Mouse (Mus musculus) hindbrain, embryonic 16.5 days (tissue): ENCODE measurements around the gene Narfl. TPM values are rescaled to one million over a fixed set of nuclear protein-coding genes. Genes with fewer than 3 reads are reported as not detected.
A peak's percentile ranks its signal among the peaks of the same experiment; 100 is the strongest.
"Not testable (repeated sequence)": the region's sequence is repeated elsewhere in the genome, so short reads cannot be mapped to it uniquely, and the experiment has no call there.

Experiments used
- ATAC-seq: fragments of 200-750 bp; cut with Nextera tagmentation; 2 replicates; pipeline ENCODE4 v1.8.0; 2017; ENCODE audit warnings: moderate TSS enrichment, moderate library complexity
- H3K27ac ChIP-seq: fragments of 300-500 bp; sonication (generic); 2 replicates; pipeline ENCODE4 v1.5.1; 2014; ENCODE audit warnings: low read depth, mild to moderate bottlenecking, control low read depth, low read length, moderate library complexity
- H3K27me3 ChIP-seq: fragments of 300-500 bp; sonication (generic); replicated peaks from 2 replicates; pipeline ENCODE4 v1.6.1; 2014; ENCODE audit warnings: low read length; ENCODE audit not compliant: control insufficient read depth, insufficient read depth
- H3K36me3 ChIP-seq: fragments of 300-500 bp; sonication (generic); 2 replicates; pipeline ENCODE4 v1.6.1; 2014; ENCODE audit warnings: mild to moderate bottlenecking, low read length, moderate library complexity, mixed read lengths; ENCODE audit not compliant: control insufficient read depth, insufficient read depth
- H3K4me1 ChIP-seq: fragments of 300-500 bp; sonication (generic); 2 replicates; pipeline ENCODE4 v1.6.1; 2014; ENCODE audit warnings: low read depth, low read length; ENCODE audit not compliant: control insufficient read depth, insufficient read depth
- H3K4me2 ChIP-seq: fragments of 300-500 bp; sonication (generic); 2 replicates; pipeline ENCODE4 v1.6.1; 2014; ENCODE audit warnings: mild to moderate bottlenecking, low read length, control low read depth, moderate library complexity
- H3K4me3 ChIP-seq: fragments of 300-500 bp; sonication (generic); 2 replicates; pipeline ENCODE4 v1.5.1; 2014; ENCODE audit warnings: mild to moderate bottlenecking, low read length, control low read depth, moderate library complexity
- H3K9ac ChIP-seq: fragments of 300-500 bp; sonication (generic); 2 replicates; pipeline ENCODE4 v1.6.1; 2014; ENCODE audit warnings: low read depth, mild to moderate bottlenecking, control low read depth, low read length, moderate library complexity
- H3K9me3 ChIP-seq: fragments of 300-500 bp; sonication (generic); 2 replicates; pipeline ENCODE4 v1.6.1; 2014; ENCODE audit warnings: mild to moderate bottlenecking, low read length, moderate library complexity; ENCODE audit not compliant: control insufficient read depth
- WGBS: fragments of 180-500 bp; shearing (Covaris S2); extraction: QIAGEN DNeasy Blood & Tissue Kit; methylation state at CpG from one replicate; pipeline ENCODE4 v1.1.7; 2014; 5-methylcytosine and 5-hydroxymethylcytosine counted together
- polyA plus RNA-seq: library from polyadenylated mRNA; unstranded; fragments of >200 nt; fragmentation: Nextera tagmentation; extraction: Ambion mirVana; gene quantifications from 2 replicates; pipeline ENCODE4 v1.2.1, GENCODE M21; 2015

Gene Narfl
- polyA plus RNA-seq, 1 experiment from 2014 or later, result 30.4 TPM

DNA sequence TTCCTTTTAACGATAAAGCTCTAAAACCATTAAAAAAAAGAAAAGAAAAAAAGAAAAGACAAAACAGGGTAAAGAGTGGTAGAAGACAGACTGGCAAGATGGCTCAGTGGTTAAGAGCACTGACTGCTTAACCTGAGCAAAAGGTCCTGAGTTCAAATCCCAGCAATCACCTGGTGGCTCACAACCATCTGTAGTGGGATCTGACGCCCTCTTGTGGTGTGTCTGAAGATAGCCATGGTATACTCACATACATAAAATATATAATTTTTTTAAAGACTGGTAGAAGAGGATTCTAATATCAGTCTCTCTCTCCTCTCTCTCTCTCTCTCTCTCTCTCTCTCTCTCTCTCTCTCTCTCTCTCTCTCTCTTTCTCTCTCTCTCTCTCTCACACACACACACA, 33.9 kb downstream of the Narfl start:
- H3K4me3 ChIP-seq, H3K36me3 ChIP-seq, ATAC-seq, H3K9me3 ChIP-seq, H3K4me2 ChIP-seq, H3K27ac ChIP-seq, H3K9ac ChIP-seq, H3K27me3 ChIP-seq: not testable (repeated sequence)
- WGBS, result 46% methylated on average over 2 of the region's 2 CpGs
- peaks cover 37% of the 10 kb centered on the region for H3K4me1 ChIP-seq

DNA sequence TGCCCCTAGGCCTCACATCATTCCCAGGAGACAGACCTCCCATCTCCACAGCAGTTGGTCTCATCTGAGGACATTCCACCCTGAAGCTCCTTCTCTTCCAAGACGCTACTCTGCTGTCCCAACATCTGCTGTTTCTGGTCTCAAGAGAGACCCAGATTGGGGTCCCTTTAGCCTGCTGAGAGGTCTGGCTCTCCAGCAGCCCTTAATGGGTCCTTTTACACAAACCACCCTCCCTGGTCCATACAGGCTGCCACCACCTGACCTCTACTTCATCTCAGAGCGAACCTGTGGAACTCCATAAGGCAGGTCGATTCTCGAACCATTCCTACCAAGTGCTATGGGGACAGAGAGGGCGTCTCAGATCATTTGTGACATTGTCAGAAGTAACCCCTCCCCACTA, 34.5 kb downstream of the Narfl start:
- ATAC-seq, result peak; percentile 12; the same call in 1 of the 2 replicates
- WGBS, result 19% methylated on average over 5 of the region's 5 CpGs
- H3K4me1 ChIP-seq, result peaks cover 37% of the 10 kb centered on the region

DNA sequence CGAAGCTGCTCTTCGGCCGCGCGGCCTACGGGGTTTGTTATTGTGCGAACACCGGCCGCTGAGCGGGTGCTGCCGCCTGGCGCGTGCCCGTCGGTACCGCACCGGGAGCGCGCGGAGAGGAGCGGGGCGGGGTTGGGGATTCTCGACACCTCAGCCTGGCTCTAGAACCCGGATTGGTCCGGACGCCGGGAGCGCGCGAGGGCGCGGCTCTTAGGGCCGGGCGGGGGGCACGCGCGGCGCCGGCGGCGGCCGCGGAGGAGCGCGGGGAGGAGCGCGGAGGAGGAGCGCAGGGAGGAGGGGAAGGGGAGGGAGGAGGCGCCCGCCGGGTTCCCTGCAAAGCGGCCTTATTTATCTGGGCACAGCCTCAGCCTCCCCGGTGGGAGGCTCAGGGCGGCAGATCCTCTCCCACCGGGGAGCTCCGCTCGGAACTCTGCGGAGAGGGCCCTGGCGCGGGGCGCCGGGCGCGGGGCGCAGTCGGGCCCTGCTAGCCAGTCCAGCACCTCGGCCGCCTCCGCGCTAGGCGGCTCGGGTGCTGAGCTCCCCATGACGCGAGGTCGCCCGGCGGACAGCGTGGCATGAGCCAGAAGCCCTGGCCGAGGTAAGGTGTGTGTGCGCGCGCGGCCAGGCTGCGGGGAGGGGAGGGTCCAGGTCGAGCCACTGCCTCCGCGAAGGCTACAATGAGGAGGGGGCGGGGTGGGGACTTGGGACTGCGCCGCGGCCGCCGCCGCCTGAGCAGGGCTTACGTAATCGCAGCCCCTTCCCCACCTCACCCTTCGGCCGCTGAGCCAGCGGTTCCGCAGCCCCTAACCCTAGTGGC, 35.4 kb downstream of the Narfl start, which contains the start of gene Fbxl16:
Fbxl16 (plus strand) TSS at position 297 of the 817 bp plus-strand sequence.
- under 1% methylated on average over 80 of the region's 100 CpGs for WGBS
- H3K27me3 ChIP-seq, result no peaks in the 10 kb centered on the region
- H3K4me1 ChIP-seq, result peaks cover 39% of the 10 kb centered on the region
- H3K4me3 ChIP-seq, result peak within 1 kb of the TSS; percentile 81
- no peaks in the 10 kb centered on the region for H3K9me3 ChIP-seq
- peak within 1 kb of the TSS; percentile 97 for H3K27ac ChIP-seq
- H3K36me3 ChIP-seq, result no peaks in the 10 kb centered on the region
- peak within 1 kb of the TSS; percentile 90 for H3K9ac ChIP-seq
- H3K4me2 ChIP-seq, result peak within 1 kb of the TSS; percentile 82
- peak; percentile 90 for ATAC-seq

More for the DNA sequence above, 34.5 kb downstream of the Narfl start:
- Histone ChIP-seq H3K4me2 (peak overlapping the region; percentile 82), H3K9me3 (no peaks in the 10 kb centered on the region), H3K4me3 (peak overlapping the region; percentile 81), H3K27me3 (no peaks in the 10 kb centered on the region), H3K9ac (peak overlapping the region; percentile 90), H3K27ac (peak overlapping the region; percentile 97), H3K36me3 (no peaks in the 10 kb centered on the region)

DNA sequence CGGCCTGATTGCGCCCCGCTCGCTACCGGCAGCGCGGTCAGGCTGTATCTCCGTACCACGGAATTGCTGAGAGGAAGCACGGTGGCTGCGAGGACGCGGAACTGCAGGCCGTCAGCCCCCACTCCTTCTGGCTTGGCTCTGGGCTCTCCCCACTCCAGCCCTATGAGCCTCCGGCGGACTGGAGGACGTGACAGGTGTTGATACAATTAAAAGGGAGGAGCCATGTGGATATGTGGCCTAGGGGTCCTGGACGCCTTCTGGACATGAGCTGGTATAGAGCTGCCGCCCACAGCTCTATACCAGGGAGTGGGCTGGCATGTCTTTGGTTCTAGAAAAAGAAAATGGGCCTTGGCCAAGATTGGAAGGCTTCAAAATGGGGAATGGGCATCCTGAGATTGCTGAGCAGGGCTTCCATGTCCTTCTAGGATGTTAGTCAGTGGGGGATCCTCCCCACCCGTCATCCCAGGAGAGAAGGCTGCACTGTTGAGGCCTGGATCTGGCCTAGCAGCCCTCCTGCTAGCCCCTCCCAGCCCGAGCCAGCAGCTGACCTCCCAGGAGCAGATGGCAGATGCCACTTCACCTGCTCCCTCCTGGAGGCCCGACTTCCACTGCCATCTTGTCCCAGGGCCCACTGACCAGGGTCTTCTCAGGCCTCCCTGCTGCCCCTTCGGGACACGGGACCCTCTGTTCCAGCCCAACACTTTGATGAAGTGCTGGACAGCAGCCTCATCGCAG, 36.2 kb downstream of the Narfl start:
- Histone ChIP-seq H3K4me2 (peak overlapping the region; percentile 82), H3K4me1 (peaks cover 39% of the 10 kb centered on the region), H3K4me3 (peak overlapping the region; percentile 81), H3K9ac (peak overlapping the region; percentile 90), H3K27ac (peak overlapping the region; percentile 97), H3K27me3 (no peaks in the 10 kb centered on the region), H3K36me3 (no peaks in the 10 kb centered on the region), H3K9me3 (no peaks in the 10 kb centered on the region)
- WGBS, result 5% methylated on average over 25 of the region's 25 CpGs
- ATAC-seq, result peak; percentile 40

DNA sequence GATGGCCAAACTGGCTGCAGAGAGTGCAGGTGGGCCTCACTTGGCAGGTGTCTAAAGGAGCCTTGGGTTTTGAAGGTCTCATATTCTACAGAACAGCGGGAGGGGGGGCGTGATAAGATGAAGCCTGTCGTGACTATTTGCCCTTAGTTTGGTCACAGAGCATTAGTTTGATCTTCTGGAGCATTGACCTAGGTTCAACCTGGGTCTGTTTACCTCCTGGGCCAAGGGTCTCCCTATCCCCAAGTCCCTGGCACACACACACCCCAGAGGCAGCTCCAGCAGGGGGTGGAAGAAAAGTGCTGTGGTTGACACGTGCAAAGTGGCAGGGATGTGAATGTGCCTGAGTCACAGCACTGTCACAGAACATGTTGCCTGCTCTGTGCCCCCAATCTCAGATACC, 37.3 kb downstream of the Narfl start:
- Histone ChIP-seq H3K4me2 (peak overlapping the region; percentile 82), H3K27me3 (no peaks in the 10 kb centered on the region), H3K27ac (no peak overlapping the region), H3K36me3 (no peaks in the 10 kb centered on the region), H3K4me1 (peaks cover 39% of the 10 kb centered on the region), H3K9ac (peak overlapping the region; percentile 90; the same call in 1 of the 2 replicates), H3K4me3 (no peak overlapping the region; the same call in 1 of the 2 replicates), H3K9me3 (no peaks in the 10 kb centered on the region)
- no peak for ATAC-seq
- 74% methylated on average over 4 of the region's 4 CpGs for WGBS

DNA sequence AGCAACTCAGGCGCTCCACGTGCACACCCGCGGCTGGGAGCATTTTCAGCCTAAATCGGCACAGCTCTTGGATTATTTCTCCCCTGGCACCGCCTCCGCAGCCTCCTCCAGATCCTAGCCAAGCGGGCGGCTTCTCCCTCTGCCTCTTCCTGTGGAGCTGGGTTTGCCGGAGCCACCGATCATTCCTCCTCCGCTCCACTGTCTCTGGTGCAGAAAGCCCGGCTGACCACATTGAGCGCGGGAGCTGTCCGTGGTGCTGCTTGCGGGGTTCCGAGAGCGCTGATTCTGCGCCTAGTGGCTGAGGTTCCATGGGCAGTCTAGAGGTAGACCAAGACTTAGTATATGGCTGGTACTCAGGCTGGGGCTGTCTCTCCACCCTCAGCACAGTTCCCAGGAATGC, 39.9 kb downstream of the Narfl start:
- H3K4me2 ChIP-seq, result peak overlapping the region; percentile 47
- H3K9me3 ChIP-seq, result no peaks in the 10 kb centered on the region
- H3K4me1 ChIP-seq, result peaks cover 34% of the 10 kb centered on the region
- H3K27ac ChIP-seq, result no peak overlapping the region; the same call in 1 of the 2 replicates
- H3K9ac ChIP-seq, result peak overlapping the region; percentile 33
- peaks cover 14% of the 10 kb centered on the region for H3K36me3 ChIP-seq
- H3K27me3 ChIP-seq, result no peaks in the 10 kb centered on the region
- WGBS, result 1% methylated on average over 20 of the region's 20 CpGs
- peak overlapping the region; percentile 21; the same call in 1 of the 2 replicates for H3K4me3 ChIP-seq
- ATAC-seq, result no peak

DNA sequence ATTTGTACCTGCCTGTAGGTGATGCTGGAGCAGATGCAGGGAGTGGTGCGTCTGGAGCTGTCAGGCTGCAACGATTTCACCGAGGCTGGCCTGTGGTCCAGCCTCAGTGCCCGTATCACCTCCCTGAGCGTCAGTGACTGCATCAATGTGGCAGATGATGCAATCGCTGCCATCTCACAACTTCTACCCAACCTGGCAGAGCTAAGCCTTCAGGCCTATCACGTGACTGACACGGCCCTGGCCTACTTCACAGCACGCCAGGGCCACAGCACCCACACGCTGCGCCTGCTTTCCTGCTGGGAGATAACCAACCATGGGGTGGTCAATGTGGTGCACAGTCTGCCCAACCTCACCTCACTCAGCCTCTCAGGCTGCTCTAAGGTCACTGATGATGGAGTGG, 44.1 kb downstream of the Narfl start:
- WGBS, result 88% methylated on average over 11 of the region's 11 CpGs
- peaks cover 11% of the 10 kb centered on the region for H3K4me1 ChIP-seq

DNA sequence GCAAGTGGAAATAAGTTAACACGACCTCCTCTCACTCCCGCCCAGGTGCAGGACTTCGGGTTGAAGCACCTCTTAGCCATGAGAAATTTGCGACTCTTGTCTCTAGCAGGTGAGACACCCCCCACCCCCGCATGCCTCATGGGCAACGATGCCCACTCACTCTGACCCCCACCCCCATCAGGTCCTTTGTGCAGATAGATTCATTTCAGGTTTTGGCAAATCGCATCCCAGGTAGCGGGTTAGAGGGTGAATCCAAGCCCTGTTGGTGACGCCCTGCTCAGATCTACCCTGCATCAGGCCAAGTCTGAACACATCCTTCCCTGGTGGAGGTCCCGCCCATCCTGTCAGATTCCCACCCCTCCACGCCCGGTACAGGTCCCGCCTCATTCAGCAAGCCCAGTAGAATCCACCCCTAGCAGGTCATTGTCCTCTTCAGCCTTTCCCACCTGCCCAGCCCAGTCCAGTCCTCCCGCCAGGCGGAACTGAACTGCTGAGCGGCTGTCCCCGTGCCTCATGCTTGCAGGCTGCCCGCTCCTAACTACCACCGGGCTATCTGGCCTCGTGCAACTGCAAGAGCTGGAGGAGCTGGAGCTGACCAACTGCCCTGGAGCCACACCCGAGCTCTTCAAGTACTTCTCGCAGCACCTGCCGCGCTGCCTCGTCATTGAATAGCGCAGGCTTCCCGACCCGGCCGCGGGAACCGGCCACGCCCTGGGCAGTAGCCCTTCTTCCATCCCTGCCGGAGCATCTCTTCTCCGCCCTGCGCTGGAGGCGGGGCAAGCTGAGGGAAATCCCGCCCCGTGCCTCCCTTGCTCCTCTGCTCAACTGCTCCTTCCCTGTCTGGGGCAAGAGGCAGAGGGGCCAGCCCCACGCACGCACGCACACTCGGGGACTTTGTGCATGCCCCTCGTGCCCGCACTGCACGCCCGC, 45.5 kb downstream of the Narfl start:
- 9% methylated on average over 46 of the region's 46 CpGs for WGBS
- Histone ChIP-seq H3K36me3 (peaks cover 26% of the 10 kb centered on the region), H3K9me3 (no peaks in the 10 kb centered on the region), H3K27ac (no peak overlapping the region), H3K4me1 (peaks cover 7% of the 10 kb centered on the region), H3K4me2 (no peak overlapping the region), H3K9ac (no peak overlapping the region; the same call in 1 of the 2 replicates), H3K4me3 (no peak overlapping the region), H3K27me3 (peaks cover 2% of the 10 kb centered on the region; the same call in 1 of the 2 replicates)
- ATAC-seq, result no peak

More for the DNA sequence above, 44.1 kb downstream of the Narfl start:
- no peaks in the 10 kb centered on the region for H3K9me3 ChIP-seq
- no peak overlapping the region for H3K27ac ChIP-seq
- no peak overlapping the region for H3K4me2 ChIP-seq
- no peak overlapping the region for H3K9ac ChIP-seq
- no peak overlapping the region for H3K4me3 ChIP-seq
- peaks cover 26% of the 10 kb centered on the region for H3K36me3 ChIP-seq
- ATAC-seq, result no peak
- peaks cover 2% of the 10 kb centered on the region; the same call in 1 of the 2 replicates for H3K27me3 ChIP-seq
